Mouse (Mus musculus) heart, adult 2 months (tissue): ENCODE measurements around the gene Ptprh. TPM values are rescaled to one million over a fixed set of nuclear protein-coding genes. Genes with fewer than 3 reads are reported as not detected.
A peak's percentile ranks its signal among the peaks of the same experiment; 100 is the strongest.

Experiments used
- DNase-seq, 2 experiments: peaks; one replicate each; pipeline ENCODE4 v3.0.0; 2021
- H3K27ac ChIP-seq: fragments of 200-600 bp; 2 replicates; pipeline ENCODE4 v1.8.1; 2022
- H3K27me3 ChIP-seq: fragments of 200-500 bp; 2 replicates; pipeline ENCODE4 v1.6.1; 2012; ENCODE audit warnings: mild to moderate bottlenecking, low read length, inconsistent platforms, mixed read lengths; ENCODE audit not compliant: control insufficient read depth, insufficient read depth
- H3K36me3 ChIP-seq: fragments of 200-500 bp; 2 replicates; pipeline ENCODE4 v1.6.1; 2012; ENCODE audit warnings: low read length, inconsistent platforms; ENCODE audit not compliant: control insufficient read depth, insufficient read depth
- H3K4me1 ChIP-seq: fragments of 200-500 bp; 2 replicates; pipeline ENCODE4 v1.6.1; 2011; ENCODE audit warnings: low read length; ENCODE audit not compliant: control insufficient read depth, insufficient read depth
- H3K4me3 ChIP-seq: fragments of 200-600 bp; 2 replicates; pipeline ENCODE4 v1.8.1; 2022
- H3K79me2 ChIP-seq: fragments of 200-500 bp; replicated peaks from 2 replicates; pipeline ENCODE4 v1.6.1; 2012; ENCODE audit warnings: mild to moderate bottlenecking, inconsistent platforms, low read length, moderate library complexity, mixed read lengths; ENCODE audit not compliant: control insufficient read depth, insufficient read depth
- H3K9ac ChIP-seq: fragments of 200-500 bp; 2 replicates; pipeline ENCODE4 v1.6.1; 2012; ENCODE audit warnings: low read depth, mild to moderate bottlenecking, control low read depth, inconsistent platforms, low read length, mixed read lengths
- CTCF ChIP-seq: fragments of 200-600 bp; IDR thresholded peaks from 2 replicates; pipeline ENCODE4 v1.8.1; 2022; ENCODE audit warnings: antibody characterized with exemption, mild to moderate bottlenecking, moderate library complexity
- EP300 ChIP-seq: fragments of 200-500 bp; IDR thresholded peaks from 2 replicates; pipeline ENCODE4 v1.6.1; 2011; ENCODE audit warnings: low read depth, low read length, control low read depth; ENCODE audit not compliant: insufficient read depth
- POLR2A ChIP-seq: fragments of 200-500 bp; IDR thresholded peaks from 2 replicates; pipeline ENCODE4 v1.6.1; 2011; ENCODE audit warnings: mild to moderate bottlenecking, low read depth, low read length, control low read depth; ENCODE audit not compliant: insufficient read depth
- WGBS: fragments of 180-500 bp; shearing (Covaris S2); methylation state at CpG from one replicate; pipeline ENCODE4 v1.1.7; 2018; 5-methylcytosine and 5-hydroxymethylcytosine counted together
- intact Hi-C: fragments of 180-260 bp; cut with DNase I; formaldehyde crosslinking; loops from one replicate; pipeline ENCODE4 v1.15.1; 2025
- polyA plus RNA-seq: library from polyadenylated mRNA; depleted of rRNA; stranded (reverse); fragments of >200 nt; gene quantifications from 2 replicates; pipeline ENCODE4 v1.2.3, GENCODE M21; 2012
- total RNA-seq, 2 experiments: library from RNA; stranded (reverse); gene quantifications; 2 replicates each; pipeline ENCODE4 v1.2.3; 2021

The Ptprh gene
- total and polyA plus RNA-seq, 3 experiments = 0.06 TPM; not detected in 2

DNA sequence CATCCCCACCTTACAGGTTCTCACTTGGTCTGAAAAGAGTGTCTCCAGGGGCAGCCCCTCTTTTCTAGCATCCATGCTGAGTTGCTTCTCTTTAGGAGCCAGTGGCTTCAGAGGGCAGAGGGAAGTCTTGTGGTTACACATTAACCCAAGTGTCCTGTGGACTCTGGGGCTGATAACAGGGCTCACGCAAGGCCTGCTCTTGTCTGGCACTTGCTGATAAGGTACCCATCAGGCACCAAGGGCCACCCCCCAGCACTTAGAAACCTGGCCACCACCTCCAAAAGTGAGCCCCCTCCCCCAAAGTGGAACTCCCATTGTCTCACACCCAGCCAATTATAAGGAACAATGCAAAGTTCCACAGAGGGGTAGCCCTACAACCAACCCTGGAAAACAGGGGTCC is 26.4 kb upstream of the Ptprh start:
- Histone ChIP-seq H3K27ac (no peak overlapping the region), H3K9ac (no peak overlapping the region), H3K79me2 (no peaks in the 10 kb centered on the region), H3K4me3 (no peak overlapping the region), H3K36me3 (no peaks in the 10 kb centered on the region), H3K27me3 (no peaks in the 10 kb centered on the region), H3K4me1 (no peaks in the 10 kb centered on the region)
- no peak for TF ChIP-seq CTCF
- TF ChIP-seq EP300 = no peak
- TF ChIP-seq POLR2A = no peak
- WGBS = 68% methylated on average over 1 of the region's 1 CpGs
- intact Hi-C loops = no loop called here
- no peak for DNase-seq

- WGBS = 90% methylated on average over 5 of the region's 5 CpGs
- DNase-seq = no peak
- intact Hi-C loops = loop anchor here (10.0 kb wide), 1 partner anchor 305 kb away; no protein-coding TSS in a partner anchor
- Histone ChIP-seq H3K4me1 (no peaks in the 10 kb centered on the region), H3K4me3 (no peak overlapping the region), H3K27me3 (no peaks in the 10 kb centered on the region), H3K36me3 (no peaks in the 10 kb centered on the region), H3K27ac (no peak overlapping the region), H3K79me2 (no peaks in the 10 kb centered on the region), H3K9ac (no peak overlapping the region)
- TF ChIP-seq CTCF (no peak), POLR2A (no peak), EP300 (no peak)
These were observed 25.7 kb upstream of the Ptprh start for GRCm38 (mm10) chr7:4629586-4629985.

DNA sequence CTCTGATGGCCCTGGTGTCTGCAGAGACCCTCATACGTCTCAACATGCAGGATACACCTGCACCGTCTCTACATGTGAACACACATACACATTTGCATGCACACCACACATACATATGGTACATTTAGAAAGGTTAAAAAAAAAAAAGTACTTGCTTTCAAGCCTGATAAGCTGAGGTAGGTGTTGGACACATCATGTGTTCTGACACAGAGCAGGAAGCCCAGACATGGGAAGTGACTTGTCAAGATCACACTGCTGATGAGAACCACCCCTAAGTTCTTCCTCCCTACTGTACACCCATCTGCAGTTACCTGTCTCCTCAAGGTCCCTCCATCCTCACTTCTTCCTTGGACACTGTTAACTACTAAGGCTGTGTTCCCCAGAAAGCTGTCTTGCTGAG is 22.1 kb upstream of the Ptprh start:
- intact Hi-C loops = loop anchor here (2.0 to 10.0 kb wide), 2 partner anchors 181 to 309 kb away; no protein-coding TSS in a partner anchor
- TF ChIP-seq POLR2A (no peak), EP300 (no peak), CTCF (no peak)
- Histone ChIP-seq H3K9ac (no peak overlapping the region), H3K4me1 (no peaks in the 10 kb centered on the region), H3K79me2 (no peaks in the 10 kb centered on the region), H3K27ac (no peak overlapping the region), H3K27me3 (no peaks in the 10 kb centered on the region), H3K4me3 (no peak overlapping the region), H3K36me3 (no peaks in the 10 kb centered on the region)
- WGBS = 79% methylated on average over 2 of the region's 2 CpGs
- DNase-seq = no peak

- H3K27ac ChIP-seq = no peak overlapping the region
- H3K4me1 ChIP-seq = no peaks in the 10 kb centered on the region
- no peak overlapping the region for H3K4me3 ChIP-seq
- H3K9ac ChIP-seq = no peak overlapping the region
- TF ChIP-seq CTCF (peak; percentile 20), EP300 (no peak)
- H3K79me2 ChIP-seq = no peaks in the 10 kb centered on the region
- H3K36me3 ChIP-seq = no peaks in the 10 kb centered on the region
- 54% methylated on average over 1 of the region's 1 CpGs for whole genome bisulfite sequencing
- no peak for DNase-seq
- H3K27me3 ChIP-seq = no peaks in the 10 kb centered on the region
- intact Hi-C loops = loop anchor here (2.0 to 10.0 kb wide), 3 partner anchors 168 to 310 kb away; partner anchors contain the start of gene Rpl28
These were observed 20.5 kb upstream of the Ptprh start for GRCm38 (mm10) chr7:4624343-4624742.

GRCm38 (mm10) chr7:4623544-4624189 is 19.8 kb upstream of the Ptprh start:
- DNase-seq = peak; percentile 42 to 55
- intact Hi-C loops = loop anchor here (2.0 to 10.0 kb wide), 3 partner anchors 169 to 311 kb away; partner anchors contain the start of gene Rpl28
- H3K9ac ChIP-seq = no peak overlapping the region
- H3K36me3 ChIP-seq = no peaks in the 10 kb centered on the region
- H3K4me3 ChIP-seq = no peak overlapping the region
- WGBS = 10% methylated on average over 4 of the region's 4 CpGs
- TF ChIP-seq EP300 = no peak
- TF ChIP-seq CTCF = peak; percentile 58
- no peak for TF ChIP-seq POLR2A
- H3K4me1 ChIP-seq = no peaks in the 10 kb centered on the region
- H3K27me3 ChIP-seq = no peaks in the 10 kb centered on the region
- no peaks in the 10 kb centered on the region for H3K79me2 ChIP-seq
- no peak overlapping the region for H3K27ac ChIP-seq

DNA sequence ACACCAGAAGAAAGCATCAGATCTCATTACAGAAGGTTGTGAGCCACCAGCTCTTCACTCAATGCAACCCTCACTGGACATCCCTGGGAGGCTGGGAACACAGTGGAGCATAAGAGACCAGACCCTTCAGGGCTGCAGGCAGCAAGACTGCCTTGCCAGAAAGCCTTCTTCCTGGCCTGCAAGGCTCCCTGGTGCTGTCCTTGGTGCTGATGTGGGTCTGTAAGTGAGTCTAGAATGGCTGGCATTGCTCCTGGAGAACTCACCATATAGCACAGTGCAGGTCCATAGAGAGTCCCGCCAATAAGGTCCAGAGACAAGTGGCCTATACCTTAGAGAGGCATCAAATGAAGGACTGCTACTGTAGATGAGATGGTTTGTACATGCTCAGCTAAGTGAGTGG is 16.1 kb upstream of the Ptprh start:
- Histone ChIP-seq H3K27me3 (no peaks in the 10 kb centered on the region), H3K79me2 (no peaks in the 10 kb centered on the region), H3K9ac (no peak overlapping the region), H3K4me1 (no peaks in the 10 kb centered on the region), H3K4me3 (no peak overlapping the region), H3K36me3 (no peaks in the 10 kb centered on the region), H3K27ac (no peak overlapping the region)
- TF ChIP-seq CTCF (no peak), POLR2A (no peak), EP300 (no peak)
- DNase-seq = no peak
- intact Hi-C loops = loop anchor here (5.0 to 10.0 kb wide), 2 partner anchors 172 to 315 kb away; partner anchors contain the start of gene Rpl28
- 17% methylated on average over 1 of the region's 1 CpGs for WGBS
